Mouse (Mus musculus) bone marrow macrophage, adult 2 months (primary cell): Measurements from ENCODE around the gene Dspp.

ENCODE experiments used
- CTCF ChIP-seq: IDR thresholded peaks from 2 replicates; pipeline ENCODE4 v1.5.1; 2012; ENCODE audit warnings: low read depth, mild to moderate bottlenecking, low read length, moderate library complexity
- POLR2A ChIP-seq: IDR thresholded peaks from 2 replicates; pipeline ENCODE4 v1.6.1; 2012; ENCODE audit warnings: mild to moderate bottlenecking, low read depth, low read length, borderline replicate concordance

DNA sequence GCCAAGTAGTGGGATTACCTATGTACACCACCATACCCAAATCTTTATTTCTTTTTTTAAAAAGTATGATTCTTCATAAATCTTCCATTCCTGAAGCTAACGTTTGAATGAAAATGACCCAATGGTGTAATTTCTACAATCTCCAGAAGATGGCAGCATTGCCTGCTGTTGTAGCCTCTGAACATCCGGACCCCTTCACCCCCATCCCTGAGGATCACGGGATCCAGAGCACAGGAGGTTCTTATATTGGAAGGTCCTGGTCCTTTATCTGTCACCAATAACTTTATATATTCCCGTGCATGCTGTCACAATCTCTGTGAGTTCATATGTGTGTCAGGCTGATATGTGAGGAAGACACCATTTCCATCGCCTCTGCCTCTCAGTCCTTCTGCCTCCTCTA, 48.4 kb downstream of the Dspp start:
- peak; percentile 75 for TF ChIP-seq CTCF
- TF ChIP-seq POLR2A = no peak
